Mouse (Mus musculus): ENCODE data around the gene Creb5.

DNA sequence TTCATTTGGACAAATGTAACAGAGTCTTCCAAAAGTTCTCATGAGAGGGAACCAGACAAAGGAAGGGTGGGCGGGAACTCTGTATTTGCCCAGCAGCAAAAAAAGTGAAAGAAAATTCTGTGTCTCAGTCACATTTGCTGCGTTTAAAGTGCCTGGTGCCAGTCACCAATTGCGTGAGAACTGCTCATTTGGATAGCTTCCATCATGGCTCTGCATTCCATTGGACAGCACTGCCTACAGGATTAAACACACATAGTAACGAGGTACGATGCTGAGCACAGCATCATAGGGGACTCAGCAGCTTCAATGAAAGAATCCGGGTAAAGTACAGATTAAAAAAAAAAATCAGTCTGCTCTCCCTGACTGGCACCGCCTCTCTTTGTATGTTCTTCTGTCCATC is 443.4 kb downstream of the Creb5 start:
- TF ChIP-seq CTCF (IDR thresholded peaks at IDR 0.05; ENCODE audit: control insufficient read depth, insufficient read depth, insufficient read length): no peak
- TF ChIP-seq MYOD1 (IDR thresholded peaks at IDR 0.05; ENCODE audit: control insufficient read depth, insufficient read length, low read depth): no peak
